Mouse (Mus musculus): ENCODE data around the gene Slc41a2. TPM values are rescaled to one million over a fixed set of nuclear protein-coding genes. Genes with fewer than 3 reads are reported as not detected.

Gene Slc41a2
- polyA plus RNA-seq, 1 experiment = not detected

DNA sequence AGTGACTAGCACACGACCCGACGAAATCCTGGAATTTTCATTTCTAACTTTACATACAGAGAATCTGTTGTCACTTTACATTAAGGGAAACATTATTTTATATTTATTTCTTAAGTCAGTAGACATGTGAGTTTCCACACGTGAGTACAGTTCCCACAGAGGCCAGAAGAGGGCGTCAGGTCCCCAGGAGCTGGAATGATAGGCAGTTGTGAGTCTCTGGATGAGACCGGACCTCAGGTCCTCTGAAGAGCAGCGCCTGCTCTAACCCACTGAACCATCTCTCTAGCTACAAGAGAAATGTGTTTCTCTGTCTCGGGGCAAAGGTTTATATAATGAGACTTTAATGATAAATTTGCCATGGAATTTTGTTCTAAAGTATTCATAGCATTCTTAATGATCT lies 86.3 kb downstream of the Slc41a2 start:
- Histone ChIP-seq H3K9me3 (replicated peaks; ENCODE audit: control insufficient read depth, insufficient read depth, low read length, poor library complexity, severe bottlenecking) (no peaks in the 10 kb centered on the region), H3K9ac (ENCODE audit: low read depth, poor library complexity, severe bottlenecking) (no peak overlapping the region), H3K4me1 (ENCODE audit: control insufficient read depth, insufficient read depth, low read length) (no peaks in the 10 kb centered on the region), H3K27ac (ENCODE audit: insufficient read depth, low read length) (no peak overlapping the region), H3K36me3 (ENCODE audit: control insufficient read depth, insufficient read depth, low read length, poor library complexity, severe bottlenecking) (no peaks in the 10 kb centered on the region), H3K27me3 (ENCODE audit: control insufficient read depth, insufficient read depth, low read length, poor library complexity, severe bottlenecking) (no peaks in the 10 kb centered on the region), H3K4me3 (ENCODE audit: low read depth, low read length) (no peak overlapping the region)
- peak; percentile 70 for TF ChIP-seq CTCF (IDR thresholded peaks at IDR 0.05; ENCODE audit: low read depth, low read length)
- TF ChIP-seq EP300 (IDR thresholded peaks at IDR 0.05; ENCODE audit: insufficient read depth, low read depth, low read length) = no peak

DNA sequence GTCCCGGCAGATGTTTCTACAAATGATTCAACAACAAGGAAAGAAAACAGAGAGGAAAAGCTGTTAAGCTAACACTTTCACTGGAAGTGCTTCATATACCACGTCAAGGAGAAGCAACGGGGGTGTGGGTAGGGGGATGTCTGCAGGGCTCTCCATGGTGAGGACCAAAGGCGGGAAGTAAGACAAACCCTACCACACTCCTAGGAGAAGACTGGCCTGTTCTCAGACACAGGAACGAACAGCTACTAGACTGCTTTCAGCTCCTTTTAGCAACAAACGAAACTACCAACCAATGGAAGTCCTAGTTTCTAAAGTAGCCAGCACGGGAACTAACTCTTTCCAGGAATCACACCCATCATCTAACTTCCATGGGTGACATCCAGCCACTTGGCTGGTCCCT lies 89.6 kb downstream of the Slc41a2 start:
- TF ChIP-seq CTCF (IDR thresholded peaks at IDR 0.05; ENCODE audit: low read depth, low read length) = no peak
- no peak for TF ChIP-seq POLR2A (IDR thresholded peaks at IDR 0.05; ENCODE audit: insufficient read depth, low read length)
- no peak for TF ChIP-seq EP300 (IDR thresholded peaks at IDR 0.05; ENCODE audit: insufficient read depth, low read depth, low read length)
- no peak overlapping the region for H3K27ac ChIP-seq (ENCODE audit: insufficient read depth, low read length)
- no peak overlapping the region for H3K9ac ChIP-seq (ENCODE audit: low read depth, poor library complexity, severe bottlenecking)
- no peaks in the 10 kb centered on the region for H3K4me1 ChIP-seq (ENCODE audit: control insufficient read depth, insufficient read depth, low read length)
- H3K4me3 ChIP-seq (ENCODE audit: low read depth, low read length) = no peak overlapping the region
- H3K27me3 ChIP-seq (ENCODE audit: control insufficient read depth, insufficient read depth, low read length, poor library complexity, severe bottlenecking) = no peaks in the 10 kb centered on the region
- no peaks in the 10 kb centered on the region for H3K36me3 ChIP-seq (ENCODE audit: control insufficient read depth, insufficient read depth, low read length, poor library complexity, severe bottlenecking)
- H3K9me3 ChIP-seq (replicated peaks; ENCODE audit: control insufficient read depth, insufficient read depth, low read length, poor library complexity, severe bottlenecking) = no peaks in the 10 kb centered on the region

DNA sequence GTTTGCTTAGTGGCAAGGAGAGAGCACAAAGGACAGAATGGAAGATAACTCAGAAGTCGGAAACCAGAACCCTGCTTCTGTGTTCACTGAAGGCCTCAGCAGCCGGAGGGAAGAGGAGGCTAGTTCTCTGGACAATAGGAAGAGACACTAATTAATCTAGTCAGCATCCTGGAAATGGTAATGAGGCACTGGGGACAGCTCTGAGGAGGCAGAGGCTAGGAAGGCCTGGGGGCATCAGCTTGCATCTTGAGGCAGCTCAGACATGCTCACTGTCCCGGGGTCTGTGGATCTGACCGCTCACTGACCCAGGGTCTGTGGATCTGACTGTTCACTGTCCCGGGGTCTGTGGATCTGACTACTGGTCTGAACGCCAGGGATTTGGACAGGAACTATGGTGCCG lies 92.0 kb downstream of the Slc41a2 start:
- TF ChIP-seq EP300 (IDR thresholded peaks at IDR 0.05; ENCODE audit: insufficient read depth, low read depth, low read length) (no peak), CTCF (IDR thresholded peaks at IDR 0.05; ENCODE audit: low read depth, low read length) (no peak), POLR2A (IDR thresholded peaks at IDR 0.05; ENCODE audit: insufficient read depth, low read length) (no peak)
- Histone ChIP-seq H3K27ac (ENCODE audit: insufficient read depth, low read length) (no peak overlapping the region), H3K9me3 (replicated peaks; ENCODE audit: control insufficient read depth, insufficient read depth, low read length, poor library complexity, severe bottlenecking) (no peaks in the 10 kb centered on the region), H3K36me3 (ENCODE audit: control insufficient read depth, insufficient read depth, low read length, poor library complexity, severe bottlenecking) (no peaks in the 10 kb centered on the region), H3K9ac (ENCODE audit: low read depth, poor library complexity, severe bottlenecking) (no peak overlapping the region), H3K4me3 (ENCODE audit: low read depth, low read length) (no peak overlapping the region), H3K4me1 (ENCODE audit: control insufficient read depth, insufficient read depth, low read length) (no peaks in the 10 kb centered on the region), H3K27me3 (ENCODE audit: control insufficient read depth, insufficient read depth, low read length, poor library complexity, severe bottlenecking) (no peaks in the 10 kb centered on the region)

DNA sequence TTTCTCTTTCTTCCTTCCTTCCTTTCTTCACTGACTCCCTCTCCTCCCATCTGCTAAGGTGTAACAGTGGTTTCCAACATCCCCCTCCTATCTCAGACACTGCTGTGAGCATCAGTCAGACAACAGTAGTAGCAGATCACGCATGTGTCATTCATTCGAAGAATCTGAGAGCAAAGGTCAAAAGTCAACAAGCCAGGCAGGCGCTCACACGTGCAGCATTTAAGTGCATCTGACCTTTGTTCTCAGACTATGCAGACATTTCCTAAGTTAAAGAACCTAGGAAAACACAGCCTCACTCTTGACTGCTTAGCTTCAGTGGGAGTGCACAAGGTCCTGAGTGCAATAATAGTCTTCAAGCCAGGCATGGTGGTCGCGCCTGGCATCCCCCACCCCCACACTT lies 93.6 kb downstream of the Slc41a2 start:
- H3K9me3 ChIP-seq (replicated peaks; ENCODE audit: control insufficient read depth, insufficient read depth, low read length, poor library complexity, severe bottlenecking) = no peaks in the 10 kb centered on the region
- H3K27me3 ChIP-seq (ENCODE audit: control insufficient read depth, insufficient read depth, low read length, poor library complexity, severe bottlenecking) = no peaks in the 10 kb centered on the region
- H3K9ac ChIP-seq (ENCODE audit: low read depth, poor library complexity, severe bottlenecking) = no peak overlapping the region
- no peak overlapping the region for H3K4me3 ChIP-seq (ENCODE audit: low read depth, low read length)
- no peaks in the 10 kb centered on the region for H3K4me1 ChIP-seq (ENCODE audit: control insufficient read depth, insufficient read depth, low read length)
- no peak for TF ChIP-seq POLR2A (IDR thresholded peaks at IDR 0.05; ENCODE audit: insufficient read depth, low read length)
- no peak for TF ChIP-seq CTCF (IDR thresholded peaks at IDR 0.05; ENCODE audit: low read depth, low read length)
- no peak for TF ChIP-seq EP300 (IDR thresholded peaks at IDR 0.05; ENCODE audit: insufficient read depth, low read depth, low read length)
- no peaks in the 10 kb centered on the region for H3K36me3 ChIP-seq (ENCODE audit: control insufficient read depth, insufficient read depth, low read length, poor library complexity, severe bottlenecking)
- no peak overlapping the region for H3K27ac ChIP-seq (ENCODE audit: insufficient read depth, low read length)

DNA sequence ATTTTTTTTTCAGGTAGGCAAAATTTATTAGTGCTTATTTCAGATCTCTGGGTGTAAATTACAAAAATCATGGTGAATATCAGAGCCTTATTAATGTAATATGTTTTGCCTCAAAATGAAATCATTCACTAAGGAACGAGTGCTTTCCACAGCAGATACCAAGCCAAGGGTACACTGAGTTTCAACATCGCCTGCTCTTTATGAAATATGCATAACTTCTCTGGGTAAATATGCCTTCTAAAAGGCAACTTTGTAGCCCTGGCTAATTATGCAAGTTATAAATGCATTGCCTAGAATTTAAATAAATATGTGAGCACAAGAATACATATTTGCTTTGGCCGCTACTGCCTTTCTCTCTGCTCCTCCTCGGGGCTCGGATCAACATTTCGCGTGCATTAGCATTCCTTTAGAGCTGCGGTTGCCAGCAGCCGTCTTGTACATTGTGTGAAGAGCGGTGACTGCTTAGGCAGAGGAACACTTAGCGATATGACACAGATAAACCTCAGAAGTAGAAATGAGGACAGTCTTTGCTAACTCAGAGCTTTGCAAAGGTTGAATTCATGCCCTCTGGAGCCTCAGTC lies 95.5 kb downstream of the Slc41a2 start:
- Histone ChIP-seq H3K9me3 (replicated peaks; ENCODE audit: control insufficient read depth, insufficient read depth, low read length, poor library complexity, severe bottlenecking) (no peaks in the 10 kb centered on the region), H3K4me3 (ENCODE audit: low read depth, low read length) (no peak overlapping the region), H3K27ac (ENCODE audit: insufficient read depth, low read length) (no peak overlapping the region), H3K4me1 (ENCODE audit: control insufficient read depth, insufficient read depth, low read length) (no peaks in the 10 kb centered on the region), H3K27me3 (ENCODE audit: control insufficient read depth, insufficient read depth, low read length, poor library complexity, severe bottlenecking) (no peaks in the 10 kb centered on the region), H3K9ac (ENCODE audit: low read depth, poor library complexity, severe bottlenecking) (no peak overlapping the region), H3K36me3 (ENCODE audit: control insufficient read depth, insufficient read depth, low read length, poor library complexity, severe bottlenecking) (no peaks in the 10 kb centered on the region)
- TF ChIP-seq POLR2A (IDR thresholded peaks at IDR 0.05; ENCODE audit: insufficient read depth, low read length) (no peak), EP300 (IDR thresholded peaks at IDR 0.05; ENCODE audit: insufficient read depth, low read depth, low read length) (no peak)

DNA sequence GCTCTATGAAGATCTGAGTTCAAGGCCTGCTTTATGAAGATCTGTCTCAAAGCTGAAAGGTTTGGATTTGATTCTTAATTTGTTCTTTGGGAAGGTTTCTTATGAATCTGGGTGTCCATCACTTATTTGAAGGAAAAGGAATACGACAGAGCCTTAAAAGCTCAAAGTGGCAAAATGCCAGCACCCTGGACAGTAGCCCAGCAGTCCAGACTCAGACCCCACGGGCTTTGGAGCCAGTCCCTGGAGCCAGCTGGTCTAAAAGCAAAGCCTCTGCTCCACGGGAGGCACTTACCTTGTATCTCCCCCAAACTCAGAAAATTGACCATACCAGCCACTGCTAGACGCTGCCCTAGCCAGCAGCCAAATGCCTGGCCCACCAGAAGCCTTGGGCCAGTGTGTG lies 103.3 kb downstream of the Slc41a2 start:
- Histone ChIP-seq H3K36me3 (ENCODE audit: control insufficient read depth, insufficient read depth, low read length, poor library complexity, severe bottlenecking) (no peaks in the 10 kb centered on the region), H3K27ac (ENCODE audit: insufficient read depth, low read length) (no peak overlapping the region), H3K4me1 (ENCODE audit: control insufficient read depth, insufficient read depth, low read length) (no peaks in the 10 kb centered on the region), H3K9me3 (replicated peaks; ENCODE audit: control insufficient read depth, insufficient read depth, low read length, poor library complexity, severe bottlenecking) (no peaks in the 10 kb centered on the region), H3K9ac (ENCODE audit: low read depth, poor library complexity, severe bottlenecking) (no peak overlapping the region), H3K4me3 (ENCODE audit: low read depth, low read length) (no peak overlapping the region), H3K27me3 (ENCODE audit: control insufficient read depth, insufficient read depth, low read length, poor library complexity, severe bottlenecking) (no peaks in the 10 kb centered on the region)
- TF ChIP-seq EP300 (IDR thresholded peaks at IDR 0.05; ENCODE audit: insufficient read depth, low read depth, low read length) (no peak), POLR2A (IDR thresholded peaks at IDR 0.05; ENCODE audit: insufficient read depth, low read length) (no peak), CTCF (IDR thresholded peaks at IDR 0.05; ENCODE audit: low read depth, low read length) (no peak)

All from ES-Bruce4 (cell line).